ENCODE assay signal across 9 mouse cellular contexts in the genomic region with DNA sequence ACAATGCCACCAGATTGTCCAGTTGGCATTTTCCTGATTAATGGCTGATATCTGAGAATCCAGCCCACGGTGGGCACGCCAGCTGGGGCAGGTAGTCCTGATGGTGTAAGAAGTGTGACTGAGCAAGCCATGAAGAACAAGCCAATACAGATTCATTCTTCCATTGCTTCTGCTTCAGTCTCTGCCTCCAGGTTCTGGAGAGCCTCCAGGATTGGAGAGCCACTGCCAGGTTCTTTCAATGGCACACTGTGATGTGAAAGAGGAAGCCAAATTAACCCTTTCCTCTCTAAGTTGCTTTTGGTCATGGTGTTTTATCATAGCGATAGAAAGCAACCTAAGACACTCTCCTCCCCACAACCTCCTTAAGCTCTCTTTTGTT. TPM values are rescaled to one million over a fixed set of nuclear protein-coding genes. Genes with fewer than 3 reads are reported as not detected.
A peak's percentile ranks its signal among the peaks of the same experiment; 100 is the strongest.
DNase-seq lines count a peak whose midpoint lies in the region; ATAC-seq and TF ChIP-seq lines count a peak whose summit lies in the region.
"Had no signal": no experiment of that assay in that cellular context is flagged by ENCODE, and none has a peak within 500 bp of the region (broad histone marks: within the 10 kb centered on the region; RNA-seq: fewer than 3 reads in every experiment).

No protein-coding gene starts in this region.

- H3K9ac ChIP-seq in neural tube, embryonic 15.5 days (replicated peaks), result no peak overlapping the region
- H3K9ac ChIP-seq in intestine, embryonic 15.5 days, result no peak overlapping the region

- WGBS in neural tube, embryonic 15.5 days, result 59% methylated on average over 3 of the region's 3 CpGs
- WGBS in intestine, embryonic 15.5 days, result 82% methylated on average over 3 of the region's 3 CpGs

- H3K9me3 ChIP-seq in neural tube, embryonic 15.5 days (replicated peaks), result no peaks in the 10 kb centered on the region
- no peaks in the 10 kb centered on the region for H3K9me3 ChIP-seq in intestine, embryonic 15.5 days

- no peaks in the 10 kb centered on the region for H3K36me3 ChIP-seq in neural tube, embryonic 15.5 days
- no peaks in the 10 kb centered on the region for H3K36me3 ChIP-seq in intestine, embryonic 15.5 days

- no peak for DNase-seq in neural tube, embryonic 10.5 days (ENCODE audit: extremely low spot score, low spot score)
- DNase-seq in left cerebral cortex, adult 18-20 months (ENCODE audit: low spot score in 2 of 2), result peak; percentile 51 to 62
- peak; percentile 64 for DNase-seq in telencephalon, adult 2 months (ENCODE audit: low read depth, low spot score)
- DNase-seq in gastrocnemius, adult 2 months, result no peak
- no peak for DNase-seq in gastrocnemius, postnatal 36 days

- no peak for TF ChIP-seq CTCF in gastrocnemius, adult 2 months (IDR thresholded peaks at IDR 0.05)

- H3K4me2 ChIP-seq in neural tube, embryonic 15.5 days, result no peak overlapping the region
- no peak overlapping the region for H3K4me2 ChIP-seq in intestine, embryonic 15.5 days (replicated peaks)

- 0 out of 2 replicates have a peak overlapping the region, but pooled peaks have one; percentile 14 for H3K27ac ChIP-seq in neural tube, embryonic 15.5 days (replicated peaks)
- H3K27ac ChIP-seq in gastrocnemius, adult 2 months, result no peak overlapping the region
- no peak overlapping the region for H3K27ac ChIP-seq in intestine, embryonic 15.5 days
- H3K27ac ChIP-seq: kidney, postnatal 0 days had no signal

- peaks cover 11% of the 10 kb centered on the region for H3K4me1 ChIP-seq in neural tube, embryonic 15.5 days
- no peaks in the 10 kb centered on the region for H3K4me1 ChIP-seq in intestine, embryonic 15.5 days (replicated peaks)

- no peaks in the 10 kb centered on the region for H3K27me3 ChIP-seq in neural tube, embryonic 15.5 days (replicated peaks)
- H3K27me3 ChIP-seq in intestine, embryonic 15.5 days (replicated peaks), result no peaks in the 10 kb centered on the region

- no peak overlapping the region for H3K4me3 ChIP-seq in neural tube, embryonic 15.5 days (replicated peaks)
- H3K4me3 ChIP-seq in gastrocnemius, adult 2 months, result no peak overlapping the region
- H3K4me3 ChIP-seq in intestine, embryonic 15.5 days (replicated peaks), result no peak overlapping the region

- intact Hi-C loops in gastrocnemius, adult 2 months (cut with DNase I), result loop anchor here (5.0 kb wide), 1 partner anchor 603 kb away; no protein-coding TSS in a partner anchor
- intact Hi-C loops in gastrocnemius, postnatal 36 days (cut with DNase I), result loop anchor here (5.0 kb wide), 1 partner anchor 478 kb away; no protein-coding TSS in a partner anchor

- ATAC-seq in neural tube, embryonic 15.5 days (ENCODE audit: low FRiP score), result no peak
- ATAC-seq in frontal cortex, adult (ENCODE audit: low TSS enrichment), result peak; percentile 79
- ATAC-seq in intestine, embryonic 15.5 days, result no peak

RNA-seq across cellular contexts. Expression of a gene that starts 18.3 kb away (rescaled TPM):
- polyA plus RNA-seq in neural tube, embryonic 15.5 days (2015; fragmentation: Nextera tagmentation; extraction: Ambion mirVana), result 0.38 and 0.72 TPM in 2 replicates
- not detected for total RNA-seq in left cerebral cortex, adult 18-20 months (2021)
- under 1 TPM in 1 of 2 experiments, not detected in 1; 0.14 TPM for total RNA-seq in gastrocnemius, adult 2 months (2021)
- under 1 TPM in 1 of 2 experiments, not detected in 1; 0.10 TPM for total RNA-seq in gastrocnemius, postnatal 36 days (2021)
- polyA plus RNA-seq in intestine, embryonic 15.5 days (2015; fragmentation: Nextera tagmentation; extraction: Ambion mirVana), result 0.30 and 0.83 TPM in 2 replicates

RNA-seq across cellular contexts. Expression of a gene that starts 43.9 kb away (rescaled TPM):
- polyA plus RNA-seq in neural tube, embryonic 15.5 days (2015; fragmentation: Nextera tagmentation; extraction: Ambion mirVana), result not detected in 2 replicates
- not detected for total RNA-seq in left cerebral cortex, adult 18-20 months (2021)
- not detected for total RNA-seq in gastrocnemius, adult 2 months (2021)
- not detected for total RNA-seq in gastrocnemius, postnatal 36 days (2021)
- 0.57 TPM in 1 of 2 replicates, not detected in the other for polyA plus RNA-seq in intestine, embryonic 15.5 days (2015; fragmentation: Nextera tagmentation; extraction: Ambion mirVana)

RNA-seq across cellular contexts. Expression of a gene that starts 59.3 kb away (rescaled TPM):
- polyA plus RNA-seq in neural tube, embryonic 15.5 days (2015; fragmentation: Nextera tagmentation; extraction: Ambion mirVana), result 0.49 and 0.79 TPM in 2 replicates
- total RNA-seq in left cerebral cortex, adult 18-20 months (2021), result 1 to 10 TPM; 1.4 to 2.0 TPM
- total RNA-seq in gastrocnemius, adult 2 months (2021), result under 1 TPM; 0.50 to 0.56 TPM
- under 1 TPM; 0.39 to 0.61 TPM for total RNA-seq in gastrocnemius, postnatal 36 days (2021)
- 3.9 and 4.0 TPM in 2 replicates for polyA plus RNA-seq in intestine, embryonic 15.5 days (2015; fragmentation: Nextera tagmentation; extraction: Ambion mirVana)

Comparison
In these comparisons a context has a peak if more than half of its experiments do, and no peak if none do; other contexts are left out.
1. DNase-seq: peak in left cerebral cortex, adult 18-20 months (2 of 2) and telencephalon, adult 2 months (single experiment); none in neural tube, embryonic 10.5 days (single experiment), gastrocnemius, adult 2 months (single experiment) and gastrocnemius, postnatal 36 days (0 of 2).